Mouse (Mus musculus) erythroblast, embryonic 14.5 days (primary cell): ENCODE results near the gene Cd48.

Experiments
- GATA1 ChIP-seq: IDR thresholded peaks from 2 replicates; pipeline ENCODE4 v1.6.1; 2012; ENCODE audit warnings: low read length, inconsistent platforms, mixed read lengths
- TAL1 ChIP-seq: IDR thresholded peaks from 3 replicates; pipeline ENCODE4 v1.6.1; 2012; ENCODE audit warnings: low read length, inconsistent platforms, mixed read lengths

DNA sequence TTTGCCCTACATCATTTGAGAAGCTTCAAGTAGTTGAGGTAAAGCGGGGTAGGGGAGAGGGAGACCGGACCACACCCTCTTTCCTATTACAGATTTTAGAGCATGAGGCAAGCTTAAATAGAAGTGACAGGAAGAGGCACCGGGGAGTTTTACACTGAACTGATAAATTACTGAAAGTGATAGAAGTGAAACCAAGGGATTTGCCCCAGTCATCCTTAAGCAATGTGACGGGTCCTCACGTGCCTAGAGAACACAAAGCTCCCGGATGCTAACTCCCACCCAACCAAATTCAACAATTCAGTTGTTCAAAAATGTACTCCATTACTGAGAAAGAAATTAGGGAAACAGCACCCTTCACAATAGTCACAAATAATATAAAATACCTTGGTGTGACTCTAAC, 53.1 kb downstream of the Cd48 start:
- TF ChIP-seq TAL1: no peak
- no peak for TF ChIP-seq GATA1
